Mouse (Mus musculus): ENCODE measurements around the gene Cd63. TPM values are rescaled to one million over a fixed set of nuclear protein-coding genes. Genes with fewer than 3 reads are reported as not detected.

Cd63 gene
- polyA plus RNA-seq, 1 experiment from 2014 or later = 402 TPM

DNA sequence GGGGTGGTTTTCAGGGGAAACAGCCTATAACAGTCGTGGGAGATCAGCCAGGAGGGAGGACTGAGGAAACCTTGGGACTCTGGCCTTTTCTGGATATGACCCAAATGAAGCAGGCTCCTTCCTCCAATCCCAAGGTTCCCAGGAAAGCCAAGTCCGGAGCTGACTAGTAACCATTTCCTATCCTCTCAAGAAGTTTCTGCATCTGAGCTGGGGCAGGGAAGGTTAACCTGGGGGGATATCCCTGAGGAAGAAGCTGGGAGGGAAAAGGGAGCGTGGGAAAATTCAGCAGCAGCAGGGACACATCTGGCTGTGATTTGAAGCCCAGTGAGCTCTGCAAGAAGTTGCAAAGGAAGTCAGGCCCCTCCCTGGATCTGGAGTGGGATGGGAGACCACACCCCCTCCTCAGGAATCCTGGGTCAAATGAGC, 20.0 kb downstream of the Cd63 start:
- H3K4me3 ChIP-seq (ENCODE audit: low read length) = no peak overlapping the region
- no peaks in the 10 kb centered on the region for H3K9me3 ChIP-seq (replicated peaks; ENCODE audit: control insufficient read depth, low read length)
- no peak overlapping the region for H3K9ac ChIP-seq (ENCODE audit: low read length)
- WGBS = 66% methylated on average over 3 of the region's 3 CpGs
- peak overlapping the region; percentile 65 for H3K27ac ChIP-seq (ENCODE audit: low read length)
- peaks cover 3% of the 10 kb centered on the region; the same call in 1 of the 2 replicates for H3K36me3 ChIP-seq (ENCODE audit: control insufficient read depth, insufficient read depth)
- no peak for ATAC-seq (replicated peaks; ENCODE audit: extremely low read depth, insufficient read depth, low FRiP score)
- peaks cover 28% of the 10 kb centered on the region for H3K4me1 ChIP-seq (ENCODE audit: control insufficient read depth, insufficient read depth, low read length)
- no peaks in the 10 kb centered on the region for H3K27me3 ChIP-seq (ENCODE audit: control insufficient read depth, insufficient read depth, low read length)
- no peak overlapping the region for H3K4me2 ChIP-seq (ENCODE audit: low read depth, low read length)

DNA sequence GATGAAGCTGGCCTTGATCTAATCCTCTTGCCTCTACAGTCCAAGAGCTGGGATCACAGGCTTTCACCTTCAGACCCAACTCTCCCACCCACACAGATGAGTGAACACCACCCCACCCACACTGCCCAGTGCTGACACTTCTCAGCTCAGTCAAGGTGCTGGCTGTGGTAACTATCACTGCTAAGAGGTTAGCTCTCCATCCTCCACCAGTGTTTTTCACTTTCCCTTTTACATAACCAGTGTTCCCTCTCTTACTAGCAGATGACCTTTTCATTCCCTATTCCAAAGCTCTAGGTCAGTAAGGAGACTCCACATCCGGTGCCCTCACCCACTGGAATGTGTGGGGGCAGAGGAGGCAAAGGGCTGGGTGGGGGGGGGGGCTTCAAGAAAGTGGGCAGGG, 20.5 kb downstream of the Cd63 start:
- Histone ChIP-seq H3K27ac (ENCODE audit: low read length) (peak overlapping the region; percentile 59), H3K9me3 (replicated peaks; ENCODE audit: control insufficient read depth, low read length) (no peaks in the 10 kb centered on the region), H3K4me2 (ENCODE audit: low read depth, low read length) (no peak overlapping the region), H3K36me3 (ENCODE audit: control insufficient read depth, insufficient read depth) (peaks cover 3% of the 10 kb centered on the region; the same call in 1 of the 2 replicates), H3K4me1 (ENCODE audit: control insufficient read depth, insufficient read depth, low read length) (peaks cover 28% of the 10 kb centered on the region), H3K9ac (ENCODE audit: low read length) (no peak overlapping the region), H3K27me3 (ENCODE audit: control insufficient read depth, insufficient read depth, low read length) (no peaks in the 10 kb centered on the region), H3K4me3 (ENCODE audit: low read length) (no peak overlapping the region)
- WGBS = 47% methylated on average over 1 of the region's 1 CpGs
- no peak for ATAC-seq (replicated peaks; ENCODE audit: extremely low read depth, insufficient read depth, low FRiP score)

DNA sequence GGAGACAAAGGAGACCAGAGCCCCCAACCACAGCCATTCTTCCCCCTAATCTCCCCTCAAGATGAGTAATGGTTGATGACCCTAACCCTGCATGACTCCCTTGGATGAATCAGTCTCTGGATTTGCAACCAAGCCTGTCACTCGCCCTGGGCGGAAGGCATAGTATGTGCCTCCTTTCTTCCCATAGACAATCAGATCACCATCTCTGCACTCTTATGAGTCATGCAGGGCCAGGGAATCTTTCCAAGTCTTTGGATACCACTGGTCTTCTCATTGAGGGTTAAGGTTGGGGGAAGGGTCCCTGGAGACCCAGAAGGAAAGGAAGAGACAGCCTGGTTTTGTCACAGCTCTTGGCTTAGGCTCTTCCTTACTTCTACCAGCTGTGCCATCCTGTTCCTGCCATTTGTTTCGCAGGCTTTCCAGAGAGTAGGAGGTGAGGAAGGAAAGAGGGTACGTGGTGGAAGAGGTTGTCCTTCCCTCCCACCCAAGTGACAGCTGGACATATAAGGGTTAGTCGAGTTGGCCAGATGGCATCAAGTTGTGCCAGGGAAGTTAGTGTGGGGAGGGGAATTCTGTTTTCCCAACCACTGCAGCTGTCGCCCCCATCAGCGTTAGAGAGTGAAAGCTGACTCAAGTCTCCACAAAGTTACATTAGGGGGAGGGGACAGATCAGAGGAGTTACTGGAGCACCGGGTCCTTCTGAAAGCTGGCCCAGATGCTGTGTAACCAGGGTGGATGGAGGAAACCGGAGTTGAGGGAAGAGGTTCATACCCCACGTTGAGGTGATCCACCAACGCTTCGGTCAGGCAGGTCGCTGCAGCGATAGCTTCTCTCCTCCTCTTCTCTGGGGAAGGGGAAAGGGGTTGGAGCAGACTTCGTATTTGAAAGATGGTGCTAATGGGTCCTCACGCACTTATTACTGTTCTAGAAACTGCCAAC, 21.4 kb downstream of the Cd63 start:
- peaks cover 3% of the 10 kb centered on the region; the same call in 1 of the 2 replicates for H3K36me3 ChIP-seq (ENCODE audit: control insufficient read depth, insufficient read depth)
- no peak for ATAC-seq (replicated peaks; ENCODE audit: extremely low read depth, insufficient read depth, low FRiP score)
- WGBS = 60% methylated on average over 16 of the region's 16 CpGs
- peaks cover 28% of the 10 kb centered on the region for H3K4me1 ChIP-seq (ENCODE audit: control insufficient read depth, insufficient read depth, low read length)
- H3K27me3 ChIP-seq (ENCODE audit: control insufficient read depth, insufficient read depth, low read length) = no peaks in the 10 kb centered on the region
- H3K4me2 ChIP-seq (ENCODE audit: low read depth, low read length) = peak overlapping the region; percentile 73
- H3K9ac ChIP-seq (ENCODE audit: low read length) = peak overlapping the region; percentile 91
- H3K9me3 ChIP-seq (replicated peaks; ENCODE audit: control insufficient read depth, low read length) = no peaks in the 10 kb centered on the region
- H3K27ac ChIP-seq (ENCODE audit: low read length) = peak overlapping the region; percentile 97
- H3K4me3 ChIP-seq (ENCODE audit: low read length) = peak overlapping the region; percentile 88

DNA sequence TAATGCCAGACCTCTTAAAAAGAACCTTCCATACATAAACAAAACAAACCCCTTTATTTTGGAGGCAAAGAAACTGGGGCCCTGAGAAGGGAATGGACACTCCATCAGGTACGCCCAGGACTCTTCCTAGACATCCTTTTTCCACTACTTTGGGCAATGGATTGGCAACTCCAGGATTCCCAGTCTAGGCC, 21.9 kb downstream of the Cd63 start, which contains the start of gene Rdh5:
Rdh5 (minus strand) TSS at position 67 of the 191 bp plus-strand sequence.
- H3K4me2 ChIP-seq (ENCODE audit: low read depth, low read length) = peak within 1 kb of the TSS; percentile 73
- WGBS = 24% methylated on average over 1 of the region's 1 CpGs
- no peaks in the 10 kb centered on the region; the same call in 1 of the 2 replicates for H3K27me3 ChIP-seq (ENCODE audit: control insufficient read depth, insufficient read depth, low read length)
- H3K4me1 ChIP-seq (ENCODE audit: control insufficient read depth, insufficient read depth, low read length) = peaks cover 28% of the 10 kb centered on the region
- H3K36me3 ChIP-seq (ENCODE audit: control insufficient read depth, insufficient read depth) = peaks cover 2% of the 10 kb centered on the region; the same call in 1 of the 2 replicates
- ATAC-seq (replicated peaks; ENCODE audit: extremely low read depth, insufficient read depth, low FRiP score) = no peak
- no peaks in the 10 kb centered on the region for H3K9me3 ChIP-seq (replicated peaks; ENCODE audit: control insufficient read depth, low read length)
- peak within 1 kb of the TSS; percentile 88 for H3K4me3 ChIP-seq (ENCODE audit: low read length)
- peak within 1 kb of the TSS; percentile 97 for H3K27ac ChIP-seq (ENCODE audit: low read length)
- peak within 1 kb of the TSS; percentile 91 for H3K9ac ChIP-seq (ENCODE audit: low read length)

DNA sequence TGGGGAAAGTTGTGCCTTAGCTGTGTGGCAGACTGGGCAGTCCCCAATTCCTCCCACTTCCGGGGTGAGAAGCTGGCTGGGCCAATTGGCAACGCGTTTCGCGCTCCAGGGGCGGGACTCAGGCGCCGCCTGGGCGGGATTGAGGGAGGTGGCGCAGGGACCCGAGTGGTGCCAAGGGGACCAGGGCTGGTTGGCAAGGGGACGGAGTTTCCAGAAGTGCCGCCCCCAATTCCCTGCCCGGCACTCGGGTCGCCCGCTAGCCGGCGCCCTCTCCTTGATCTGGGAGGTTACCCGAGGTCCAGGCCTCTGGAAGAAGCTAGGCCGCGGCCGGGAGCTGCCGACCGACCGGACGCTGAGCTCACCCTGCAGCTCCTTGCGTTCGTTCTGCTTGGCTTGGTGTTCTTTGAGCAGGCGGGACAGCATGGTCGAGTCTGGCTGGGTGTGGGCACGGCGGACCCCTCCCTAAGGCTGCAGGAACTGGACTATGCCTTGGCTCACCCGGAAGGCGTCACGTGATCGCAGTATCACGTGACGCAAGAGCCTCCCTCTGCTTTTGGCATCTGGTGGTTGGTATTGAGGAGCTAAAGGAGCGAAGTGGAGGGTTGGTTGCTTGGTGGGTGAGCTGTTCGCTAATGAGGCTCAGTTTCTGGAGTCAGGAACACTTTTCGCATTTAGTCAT, 22.4 kb downstream of the Cd63 start:
- peak overlapping the region; percentile 88 for H3K4me3 ChIP-seq (ENCODE audit: low read length)
- H3K27ac ChIP-seq (ENCODE audit: low read length) = peak overlapping the region; percentile 97
- H3K9me3 ChIP-seq (replicated peaks; ENCODE audit: control insufficient read depth, low read length) = no peaks in the 10 kb centered on the region
- peak; percentile 93 for ATAC-seq (replicated peaks; ENCODE audit: extremely low read depth, insufficient read depth, low FRiP score)
- H3K4me2 ChIP-seq (ENCODE audit: low read depth, low read length) = peak overlapping the region; percentile 73
- H3K36me3 ChIP-seq (ENCODE audit: control insufficient read depth, insufficient read depth) = no peaks in the 10 kb centered on the region
- H3K4me1 ChIP-seq (ENCODE audit: control insufficient read depth, insufficient read depth, low read length) = peaks cover 28% of the 10 kb centered on the region
- under 1% methylated on average over 42 of the region's 42 CpGs for WGBS
- no peaks in the 10 kb centered on the region; the same call in 1 of the 2 replicates for H3K27me3 ChIP-seq (ENCODE audit: control insufficient read depth, insufficient read depth, low read length)
- H3K9ac ChIP-seq (ENCODE audit: low read length) = peak overlapping the region; percentile 91

DNA sequence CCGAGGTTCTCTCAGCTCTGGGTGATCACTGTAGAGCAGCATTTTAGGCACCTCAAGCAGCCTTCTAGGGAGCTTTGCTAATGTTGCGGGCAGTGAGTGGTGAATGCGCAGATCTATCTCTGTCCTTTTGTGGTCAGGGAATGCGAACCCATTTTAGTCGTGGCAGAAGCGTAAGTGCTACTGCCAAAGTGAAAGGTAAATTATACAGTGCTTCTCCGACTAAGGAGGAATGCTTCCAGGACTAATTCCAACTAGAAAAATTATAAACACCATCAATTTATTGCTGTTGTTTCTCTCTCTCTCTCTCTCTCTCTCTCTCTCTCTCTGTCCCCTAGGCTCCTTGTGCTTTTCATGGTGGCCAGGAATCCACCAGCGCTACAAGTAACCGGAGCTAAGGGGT, 23.1 kb downstream of the Cd63 start, which contains the start of gene Bloc1s1:
Bloc1s1 (minus strand) TSS at position 101 of the 400 bp plus-strand sequence.
- Histone ChIP-seq H3K27me3 (ENCODE audit: control insufficient read depth, insufficient read depth, low read length) (no peaks in the 10 kb centered on the region; the same call in 1 of the 2 replicates), H3K36me3 (ENCODE audit: control insufficient read depth, insufficient read depth) (no peaks in the 10 kb centered on the region), H3K9me3 (replicated peaks; ENCODE audit: control insufficient read depth, low read length) (no peaks in the 10 kb centered on the region), H3K4me2 (ENCODE audit: low read depth, low read length) (peak within 1 kb of the TSS; percentile 73), H3K4me1 (ENCODE audit: control insufficient read depth, insufficient read depth, low read length) (peaks cover 26% of the 10 kb centered on the region), H3K4me3 (ENCODE audit: low read length) (peak within 1 kb of the TSS; percentile 88), H3K9ac (ENCODE audit: low read length) (peak within 1 kb of the TSS; percentile 91), H3K27ac (ENCODE audit: low read length) (peak within 1 kb of the TSS; percentile 97)
- ATAC-seq (replicated peaks; ENCODE audit: extremely low read depth, insufficient read depth, low FRiP score) = no peak
- WGBS = 55% methylated on average over 9 of the region's 9 CpGs

DNA sequence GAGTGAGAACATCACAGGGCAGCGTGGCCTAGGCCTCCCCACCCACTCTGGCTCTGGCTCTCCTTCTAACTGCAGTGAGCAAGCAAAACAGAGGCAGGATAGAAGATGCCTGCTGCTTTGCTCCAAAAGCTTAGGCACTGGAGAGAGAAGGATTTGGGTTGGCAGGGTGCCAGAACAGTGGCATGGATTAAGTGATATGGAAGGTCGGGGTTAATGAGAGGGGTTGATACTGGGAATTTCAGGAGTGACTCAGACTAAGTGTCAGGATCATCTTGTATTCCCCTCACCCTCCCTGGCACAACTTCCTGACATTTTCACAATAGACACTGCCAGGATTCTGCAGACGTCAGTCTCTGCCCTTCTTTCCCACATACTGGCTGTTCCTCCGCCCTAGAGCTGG, 27.6 kb downstream of the Cd63 start:
- ATAC-seq (replicated peaks; ENCODE audit: extremely low read depth, insufficient read depth, low FRiP score) = no peak
- H3K27ac ChIP-seq (ENCODE audit: low read length) = no peak overlapping the region
- no peaks in the 10 kb centered on the region for H3K36me3 ChIP-seq (ENCODE audit: control insufficient read depth, insufficient read depth)
- H3K4me2 ChIP-seq (ENCODE audit: low read depth, low read length) = no peak overlapping the region
- WGBS = 31% methylated on average over 4 of the region's 4 CpGs
- peaks cover 34% of the 10 kb centered on the region for H3K4me1 ChIP-seq (ENCODE audit: control insufficient read depth, insufficient read depth, low read length)
- H3K9ac ChIP-seq (ENCODE audit: low read length) = no peak overlapping the region
- H3K9me3 ChIP-seq (replicated peaks; ENCODE audit: control insufficient read depth, low read length) = no peaks in the 10 kb centered on the region
- peaks cover 8% of the 10 kb centered on the region for H3K27me3 ChIP-seq (ENCODE audit: control insufficient read depth, insufficient read depth, low read length)
- H3K4me3 ChIP-seq (ENCODE audit: low read length) = no peak overlapping the region

DNA sequence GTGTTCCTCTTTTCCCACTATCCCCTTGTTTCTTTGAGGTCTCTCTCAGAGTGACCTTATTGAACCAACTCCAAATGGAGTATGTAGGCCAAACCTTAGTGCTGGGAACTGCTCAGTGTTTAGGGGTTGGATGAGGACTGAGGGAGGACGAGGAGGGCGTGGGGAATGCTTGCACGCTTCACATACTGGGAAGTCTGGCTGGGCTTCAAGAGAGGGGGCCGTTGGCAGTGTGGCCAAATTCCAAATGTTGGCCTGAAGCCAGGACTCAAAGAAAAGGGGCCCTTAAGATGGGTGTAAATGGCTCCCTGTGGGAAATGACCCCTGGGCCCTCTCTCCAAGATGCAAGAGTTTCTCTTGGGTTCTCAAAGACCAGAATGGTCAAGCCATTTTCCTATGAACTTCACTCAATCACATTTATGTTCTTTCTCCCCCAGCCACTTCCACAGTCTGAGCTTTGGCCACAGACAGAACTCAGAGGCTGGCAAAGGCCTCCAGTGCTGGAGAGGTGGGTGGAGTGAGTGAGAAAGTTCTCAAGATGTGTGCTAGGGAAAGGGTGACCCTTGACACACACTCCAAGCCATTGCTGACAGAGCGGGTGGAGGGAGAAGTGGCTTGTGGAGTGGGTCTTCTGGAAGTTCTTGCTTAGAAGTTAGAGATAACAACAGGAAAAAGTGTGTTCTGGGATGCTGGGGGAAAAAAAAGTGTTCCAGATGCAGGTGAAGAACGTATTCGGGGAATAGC, 29.0 kb downstream of the Cd63 start:
- Histone ChIP-seq H3K4me1 (ENCODE audit: control insufficient read depth, insufficient read depth, low read length) (peaks cover 37% of the 10 kb centered on the region), H3K4me2 (ENCODE audit: low read depth, low read length) (no peak overlapping the region), H3K27ac (ENCODE audit: low read length) (no peak overlapping the region; the same call in none of the 2 replicates), H3K9me3 (replicated peaks; ENCODE audit: control insufficient read depth, low read length) (no peaks in the 10 kb centered on the region), H3K36me3 (ENCODE audit: control insufficient read depth, insufficient read depth) (no peaks in the 10 kb centered on the region), H3K27me3 (ENCODE audit: control insufficient read depth, insufficient read depth, low read length) (peaks cover 17% of the 10 kb centered on the region), H3K4me3 (ENCODE audit: low read length) (no peak overlapping the region), H3K9ac (ENCODE audit: low read length) (no peak overlapping the region)
- WGBS = 43% methylated on average over 7 of the region's 7 CpGs
- ATAC-seq (replicated peaks; ENCODE audit: extremely low read depth, insufficient read depth, low FRiP score) = no peak
